Mouse (Mus musculus) CH12.LX (cell line): Measurements from ENCODE around the gene Plekhj1. TPM values are rescaled to one million over a fixed set of nuclear protein-coding genes. Genes with fewer than 3 reads are reported as not detected.
"Not testable (repeated sequence)": the region's sequence is repeated elsewhere in the genome, so short reads cannot be mapped to it uniquely, and the experiment has no call there.

Source experiments
- DNase-seq: peaks from one replicate; pipeline ENCODE4 v3.0.0-alpha.2; 2013; ENCODE audit errors: extremely low read depth
- H3K27ac ChIP-seq: 2 replicates; pipeline ENCODE4 v1.5.1; 2012; ENCODE audit warnings: low read depth, mild to moderate bottlenecking, control low read depth, moderate library complexity; ENCODE audit not compliant: insufficient read depth
- H3K27me3 ChIP-seq: replicated peaks from 2 replicates; pipeline ENCODE3; 2012; ENCODE audit warnings: inconsistent platforms
- H3K36me3 ChIP-seq, 2 experiments: replicated peaks in 1 of 2; 2 replicates each; pipeline versions ENCODE3 to v1.6.1; 2012; ENCODE audit warnings: inconsistent platforms in 1 of 2, low read length in 1 of 2, mild to moderate bottlenecking in 1 of 2, mixed read lengths in 1 of 2, moderate library complexity in 1 of 2; ENCODE audit not compliant: control insufficient read depth in 1 of 2, insufficient read depth in 1 of 2
- H3K4me1 ChIP-seq, 2 experiments: 2 replicates each; pipeline ENCODE4 v1.6.1; 2012; ENCODE audit warnings: inconsistent platforms in 1 of 2, moderate library complexity in 1 of 2; ENCODE audit not compliant: insufficient read depth in 2 of 2, control insufficient read depth in 1 of 2
- H3K4me2 ChIP-seq: 2 replicates; pipeline ENCODE4 v1.6.1; 2012; ENCODE audit warnings: low read depth, mild to moderate bottlenecking, control low read depth; ENCODE audit not compliant: poor library complexity, insufficient read depth, severe bottlenecking
- H3K4me3 ChIP-seq, 3 experiments: fragments of 150-350 bp in 1 of 3; sonication (generic) in 1 of 3; replicated peaks in 1 of 3; 2 replicates each; pipeline versions ENCODE3 to v1.5.1; 2011 to 2012; ENCODE audit warnings: low read depth in 2 of 3, low read length in 2 of 3, mild to moderate bottlenecking in 2 of 3, moderate library complexity in 2 of 3, control low read depth in 1 of 3, improper control_type of control experiment in 1 of 3, inconsistent platforms in 1 of 3, mixed read lengths in 1 of 3; ENCODE audit not compliant: poor library complexity in 1 of 3
- H3K79me2 ChIP-seq: replicated peaks from 2 replicates; pipeline ENCODE4 v1.6.1; 2012; ENCODE audit warnings: mild to moderate bottlenecking, moderate library complexity; ENCODE audit not compliant: control insufficient read depth, poor library complexity, insufficient read depth, severe bottlenecking; ENCODE audit errors: extremely low read depth
- H3K9ac ChIP-seq: 2 replicates; pipeline ENCODE4 v1.6.1; 2012; ENCODE audit warnings: low read depth, mild to moderate bottlenecking, control low read depth, moderate library complexity; ENCODE audit not compliant: insufficient read depth
- H3K9me3 ChIP-seq: replicated peaks from 2 replicates; pipeline ENCODE3; 2012; ENCODE audit warnings: low read length, inconsistent platforms, mixed read lengths
- CHD1 ChIP-seq: IDR thresholded peaks from 2 replicates; pipeline ENCODE4 v1.6.1; 2012; ENCODE audit warnings: low read depth, low read length, improper control_type of control experiment, inconsistent platforms
- CTCF ChIP-seq, 2 experiments: IDR thresholded peaks in 1 of 2; conservative IDR thresholded peaks in 1 of 2; 2 replicates each; pipeline ENCODE4 v1.5.1; 2011 to 2012; ENCODE audit warnings: low read depth in 2 of 2, low read length in 2 of 2, improper control_type of control experiment in 1 of 2, inconsistent platforms in 1 of 2, mild to moderate bottlenecking in 1 of 2, moderate library complexity in 1 of 2
- E2F4 ChIP-seq: IDR thresholded peaks from 2 replicates; pipeline ENCODE4 v1.6.1; 2011; ENCODE audit warnings: low read depth, low read length, improper control_type of control experiment; ENCODE audit not compliant: insufficient replicate concordance
- ELF1 ChIP-seq: IDR thresholded peaks from 2 replicates; pipeline ENCODE4 v1.6.1; 2014; ENCODE audit warnings: low read depth, mild to moderate bottlenecking, inconsistent platforms, low read length, improper control_type of control experiment
- EP300 ChIP-seq: IDR thresholded peaks from 2 replicates; pipeline ENCODE4 v1.6.1; 2011; ENCODE audit warnings: low read length, improper control_type of control experiment
- IRF4 ChIP-seq: IDR thresholded peaks from 2 replicates; pipeline ENCODE4 v1.6.1; 2014; ENCODE audit warnings: low read depth, mild to moderate bottlenecking, inconsistent platforms, low read length, improper control_type of control experiment
- MAX ChIP-seq: IDR thresholded peaks from 2 replicates; pipeline ENCODE4 v1.6.1; 2011; ENCODE audit warnings: low read length, improper control_type of control experiment
- MAZ ChIP-seq: IDR thresholded peaks from 2 replicates; pipeline ENCODE4 v1.6.1; 2012; ENCODE audit warnings: low read depth, mild to moderate bottlenecking, inconsistent platforms, low read length, improper control_type of control experiment, moderate library complexity
- MXI1 ChIP-seq: IDR thresholded peaks from 2 replicates; pipeline ENCODE4 v1.6.1; 2011; ENCODE audit warnings: mild to moderate bottlenecking, low read depth, low read length, improper control_type of control experiment
- NRF1 ChIP-seq: IDR thresholded peaks from 2 replicates; pipeline ENCODE4 v1.6.1; 2014; ENCODE audit warnings: low read depth, mild to moderate bottlenecking, inconsistent platforms, low read length, improper control_type of control experiment, moderate library complexity
- PAX5 ChIP-seq: IDR thresholded peaks from 2 replicates; pipeline ENCODE4 v1.6.1; 2012; ENCODE audit warnings: low read length, inconsistent platforms, mixed read lengths
- POLR2AphosphoS2 ChIP-seq: IDR thresholded peaks from 2 replicates; pipeline ENCODE4 v1.6.1; 2011; ENCODE audit warnings: low read depth, low read length, improper control_type of control experiment
- TBP ChIP-seq: conservative IDR thresholded peaks from 2 replicates; pipeline ENCODE4 v1.6.1; 2011; ENCODE audit warnings: low read depth, low read length, improper control_type of control experiment
- TCF12 ChIP-seq: IDR thresholded peaks from 2 replicates; pipeline ENCODE4 v1.6.1; 2014; ENCODE audit warnings: low read depth, mild to moderate bottlenecking, inconsistent platforms, low read length, improper control_type of control experiment
- USF1 ChIP-seq: IDR thresholded peaks from 2 replicates; pipeline ENCODE4 v1.6.1; 2014; ENCODE audit warnings: low read depth, mild to moderate bottlenecking, inconsistent platforms, low read length, improper control_type of control experiment
- USF2 ChIP-seq: conservative IDR thresholded peaks from 2 replicates; pipeline ENCODE4 v1.6.1; 2011; ENCODE audit warnings: low read depth, low read length, improper control_type of control experiment
- ZKSCAN1 ChIP-seq: IDR thresholded peaks from 2 replicates; pipeline ENCODE4 v1.6.1; 2012; ENCODE audit warnings: low read depth, inconsistent platforms, low read length, improper control_type of control experiment, borderline replicate concordance
- ZMIZ1 ChIP-seq: IDR thresholded peaks from 2 replicates; pipeline ENCODE4 v1.6.1; 2012; ENCODE audit warnings: low read depth, mild to moderate bottlenecking, inconsistent platforms, low read length, improper control_type of control experiment
- dilution Hi-C: fragments of 300-500 bp; cut with MboI; formaldehyde crosslinking; loops from 2 replicates; pipeline ENCODE4 v1.14.3; 2020; ENCODE audit warnings: low sequenced_read_pairs; ENCODE audit not compliant: extremely low pct_unique_long_range_greater_than_20kb, extremely low pct_ligation_motif_present
- in situ Hi-C: fragments of 300-500 bp; cut with MboI; formaldehyde crosslinking; loops from 3 replicates; pipeline ENCODE4 v1.14.3; 2019; ENCODE audit warnings: low sequenced_read_pairs, low pct_ligation_motif_present, low pct_unique_long_range_greater_than_20kb, mixed read lengths
- polyA plus RNA-seq: library from polyadenylated mRNA; unstranded; fragments of >175 nt; gene quantifications from 2 replicates; pipeline ENCODE4 v1.2.1, GENCODE M21; 2012; ENCODE audit warnings: low read depth; ENCODE audit not compliant: insufficient read length
- total RNA-seq, 2 experiments: library from RNA; depleted of rRNA; stranded (reverse); fragments of 300-350 nt in 1 of 2; fragments of >200 nt in 1 of 2; gene quantifications; 2 replicates each; pipeline ENCODE4 v1.2.3; 2012 to 2014

Gene Plekhj1
- total and polyA plus RNA-seq, 3 experiments, result 63.4 to 123 (median 63.8) TPM

DNA sequence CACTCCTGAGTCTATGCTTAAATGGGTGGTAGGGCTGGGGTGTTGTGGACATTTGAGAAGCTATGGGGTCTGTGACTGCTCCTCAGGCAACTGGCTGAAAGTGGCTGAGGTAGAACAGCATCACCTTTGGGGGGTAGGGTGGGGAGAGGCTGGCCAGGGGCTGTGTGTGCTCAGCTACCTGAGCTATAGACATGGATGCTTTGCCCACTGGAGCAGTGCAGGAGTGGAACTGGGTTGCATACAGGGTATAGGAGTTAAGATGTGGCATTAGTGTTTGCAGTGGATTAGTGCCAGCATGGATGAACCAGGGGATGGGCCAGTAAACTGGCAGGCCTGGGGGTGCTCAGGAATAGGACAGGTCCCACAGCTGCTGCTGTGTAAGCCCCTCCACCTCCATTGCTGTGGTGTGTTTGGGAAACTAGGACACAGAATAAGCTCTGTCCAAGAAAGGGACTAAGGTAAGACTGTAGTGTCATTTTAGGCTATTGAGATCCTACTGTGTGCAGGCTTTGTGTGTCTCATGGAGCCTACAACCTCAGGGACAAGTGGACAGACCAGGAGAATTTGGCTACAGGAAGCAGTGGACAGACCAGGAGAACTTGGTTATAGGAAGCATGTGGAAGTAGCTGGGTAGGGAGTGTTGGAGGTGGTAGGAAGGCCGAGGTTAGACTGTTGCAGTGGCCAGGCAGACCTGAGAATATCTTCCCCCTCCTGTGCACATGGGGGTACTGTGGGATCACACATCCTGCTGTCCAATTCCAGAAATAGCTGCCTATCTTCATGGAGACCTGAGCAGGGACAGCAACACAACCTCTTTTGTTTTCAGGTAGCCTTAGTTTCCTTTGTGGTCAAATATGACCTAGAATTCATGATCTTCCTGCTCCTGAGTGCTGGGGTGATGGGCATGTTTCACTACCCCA lies 31.2 kb upstream of the Plekhj1 start:
- Histone ChIP-seq H3K79me2 (peaks cover 21% of the 10 kb centered on the region), H3K4me3 (no peak overlapping the region), H3K4me1 (peaks cover 20 to 41% of the 10 kb centered on the region in 2 experiments), H3K27me3 (no peaks in the 10 kb centered on the region), H3K9me3 (no peaks in the 10 kb centered on the region), H3K4me2 (no peak overlapping the region), H3K27ac (no peak overlapping the region), H3K36me3 (peaks cover 26 to 35% of the 10 kb centered on the region in 2 experiments), H3K9ac (no peak overlapping the region)
- dilution Hi-C loops (no loop called here), in situ Hi-C loops (no loop called here)
- no peak for TF ChIP-seq TBP
- TF ChIP-seq ZMIZ1, result peak; percentile 16; the same call in 1 of the 2 replicates
- no peak for TF ChIP-seq MXI1
- TF ChIP-seq ELF1, result no peak
- TF ChIP-seq CTCF (conservative IDR thresholded peaks at IDR 0.05 in 1 of 2, IDR thresholded peaks at IDR 0.05 in 1 of 2; ENCODE audit: low read depth in 2 of 2, low read length in 2 of 2), result no peak
- no peak for DNase-seq

DNA sequence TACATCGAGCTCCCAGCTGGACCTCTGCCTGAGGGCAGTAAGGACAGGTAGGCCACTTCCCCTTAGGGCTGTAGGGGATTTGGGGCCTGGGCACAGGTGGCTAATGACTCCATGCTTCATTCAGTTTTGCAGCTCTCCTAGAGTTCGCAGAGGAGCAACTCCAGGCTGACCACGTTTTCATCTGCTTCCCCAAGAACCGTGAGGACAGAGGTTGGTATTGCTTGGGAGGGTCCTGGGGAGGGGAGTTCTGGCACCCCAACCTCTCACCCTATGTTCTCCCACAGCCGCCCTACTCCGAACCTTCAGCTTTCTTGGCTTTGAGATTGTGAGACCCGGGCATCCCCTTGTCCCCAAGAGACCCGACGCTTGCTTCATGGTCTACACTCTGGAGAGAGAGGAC lies 30.2 kb upstream of the Plekhj1 start:
- in situ Hi-C loops, H3K9ac ChIP-seq, DNase-seq, H3K9me3 ChIP-seq, dilution Hi-C loops, H3K27ac ChIP-seq, H3K4me2 ChIP-seq, H3K27me3 ChIP-seq: not testable (repeated sequence)
- H3K4me3 ChIP-seq, result peak overlapping the region in 1 of 3 experiments; percentile 93
- peaks cover 20 to 50% of the 10 kb centered on the region in 2 experiments for H3K4me1 ChIP-seq
- H3K36me3 ChIP-seq, result peaks cover 26 to 35% of the 10 kb centered on the region in 2 experiments
- H3K79me2 ChIP-seq, result peaks cover 21% of the 10 kb centered on the region

DNA sequence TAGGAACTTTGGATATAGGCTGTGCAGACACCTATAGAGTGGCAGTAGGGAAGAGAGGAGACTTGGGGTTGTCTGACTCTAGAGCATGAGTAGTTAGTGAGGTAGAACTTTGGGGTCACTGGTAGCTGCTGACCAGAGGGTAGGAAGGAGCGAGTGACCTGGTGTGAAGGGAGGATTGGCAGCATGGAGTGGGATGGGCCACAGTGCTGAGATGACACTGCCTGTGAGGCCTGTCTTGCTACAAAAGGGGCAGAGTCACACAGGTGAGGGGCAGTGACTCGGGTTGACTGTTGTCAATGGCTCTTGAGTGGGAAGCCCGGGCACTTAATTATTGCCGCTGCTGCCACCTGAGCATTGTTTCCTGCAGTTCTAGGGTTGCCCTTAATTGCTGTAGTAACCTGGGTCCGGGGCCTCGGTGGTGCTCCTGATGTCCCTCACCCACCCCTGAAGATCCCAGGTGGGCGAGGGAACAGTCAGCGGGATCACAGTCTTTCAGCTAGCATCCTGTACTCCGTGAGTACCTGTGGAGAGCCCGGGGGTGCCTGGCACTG lies 29.5 kb upstream of the Plekhj1 start:
- no peak for TF ChIP-seq PAX5
- TF ChIP-seq EP300, result no peak
- TF ChIP-seq CHD1, result no peak
- no peak for TF ChIP-seq E2F4
- no peak for TF ChIP-seq MAZ
- TF ChIP-seq ZKSCAN1, result no peak
- no peak for TF ChIP-seq IRF4
- TF ChIP-seq USF1, result no peak
- no peak for TF ChIP-seq POLR2AphosphoS2
- no peak for TF ChIP-seq MAX
- TF ChIP-seq NRF1, result no peak
- no peak for TF ChIP-seq USF2
- no peak for TF ChIP-seq TCF12
- Histone ChIP-seq H3K9me3 (no peaks in the 10 kb centered on the region), H3K4me1 (peaks cover 20 to 50% of the 10 kb centered on the region in 2 experiments), H3K4me2 (peak overlapping the region; percentile 99), H3K36me3 (peaks cover 26 to 35% of the 10 kb centered on the region in 2 experiments), H3K9ac (peak overlapping the region; percentile 99), H3K4me3 (peak overlapping the region; percentile 63 to 93 (median 77)), H3K27me3 (no peaks in the 10 kb centered on the region), H3K27ac (no peak overlapping the region), H3K79me2 (peaks cover 21% of the 10 kb centered on the region)
- dilution Hi-C loops (no loop called here), in situ Hi-C loops (no loop called here)
- DNase-seq, result no peak
